Mouse (Mus musculus) CH12.LX (cell line): ENCODE results near the gene Map2.

Source experiments
- CHD2 ChIP-seq: IDR thresholded peaks from 2 replicates; pipeline ENCODE4 v1.6.1; 2011; ENCODE audit warnings: low read length, improper control_type of control experiment
- CTCF ChIP-seq, 2 experiments: IDR thresholded peaks in 1 of 2; conservative IDR thresholded peaks in 1 of 2; 2 replicates each; pipeline ENCODE4 v1.5.1; 2011 to 2012; ENCODE audit warnings: low read depth in 2 of 2, low read length in 2 of 2, improper control_type of control experiment in 1 of 2, inconsistent platforms in 1 of 2, mild to moderate bottlenecking in 1 of 2, moderate library complexity in 1 of 2
- ELF1 ChIP-seq: IDR thresholded peaks from 2 replicates; pipeline ENCODE4 v1.6.1; 2014; ENCODE audit warnings: low read depth, mild to moderate bottlenecking, inconsistent platforms, low read length, improper control_type of control experiment
- GABPA ChIP-seq: IDR thresholded peaks from 2 replicates; pipeline ENCODE4 v1.6.1; 2012; ENCODE audit warnings: low read depth, low read length, improper control_type of control experiment, inconsistent platforms; ENCODE audit not compliant: insufficient replicate concordance

- no peak for TF ChIP-seq CHD2
- TF ChIP-seq CTCF (conservative IDR thresholded peaks at IDR 0.05 in 1 of 2, IDR thresholded peaks at IDR 0.05 in 1 of 2; ENCODE audit: low read depth in 2 of 2, low read length in 2 of 2) = no peak
- no peak for TF ChIP-seq GABPA
- no peak for TF ChIP-seq ELF1
These were observed 124.3 kb downstream of the Map2 start for GRCm38 (mm10) chr1:66299376-66299775.
